Mouse (Mus musculus): ENCODE data around the gene Pus3.

- TF ChIP-seq GATA1 (IDR thresholded peaks at IDR 0.05; ENCODE audit: low read length) = no peak
- TF ChIP-seq TAL1 (IDR thresholded peaks at IDR 0.05; ENCODE audit: low read length) = no peak
Observed at GRCm38 (mm10) chr9:35561076-35561475, 2.7 kb downstream of the Pus3 start.

Data from erythroblast, embryonic 14.5 days (primary cell).